Mouse (Mus musculus) forebrain, embryonic 10.5 days (tissue): ENCODE results near the gene Tnni3k. TPM values are rescaled to one million over a fixed set of nuclear protein-coding genes. Genes with fewer than 3 reads are reported as not detected.
"Not testable (repeated sequence)": the region's sequence is repeated elsewhere in the genome, so short reads cannot be mapped to it uniquely, and the experiment has no call there.

Experiments used
- DNase-seq: peaks from one replicate; pipeline ENCODE4 v3.0.0-alpha.2; 2017; ENCODE audit warnings: low spot score; ENCODE audit errors: extremely low spot score
- H3K27ac ChIP-seq: fragments of 300-500 bp; sonication (generic); 2 replicates; pipeline ENCODE4 v1.5.1; 2016; ENCODE audit warnings: mild to moderate bottlenecking
- H3K27me3 ChIP-seq: fragments of 300-500 bp; sonication (generic); 2 replicates; pipeline ENCODE4 v1.6.1; 2016; ENCODE audit warnings: mild to moderate bottlenecking; ENCODE audit not compliant: poor library complexity, severe bottlenecking
- H3K36me3 ChIP-seq: fragments of 300-500 bp; sonication (generic); replicated peaks from 2 replicates; pipeline ENCODE4 v1.6.1; 2016; ENCODE audit warnings: mild to moderate bottlenecking, moderate library complexity
- H3K4me1 ChIP-seq: fragments of 300-500 bp; sonication (generic); 2 replicates; pipeline ENCODE4 v1.6.1; 2016
- H3K4me3 ChIP-seq: fragments of 300-500 bp; sonication (generic); 2 replicates; pipeline ENCODE4 v1.5.1; 2016; ENCODE audit warnings: mild to moderate bottlenecking, moderate library complexity
- H3K9me3 ChIP-seq: fragments of 300-500 bp; sonication (generic); 2 replicates; pipeline ENCODE4 v1.6.1; 2016; ENCODE audit warnings: mild to moderate bottlenecking, moderate library complexity
- WGBS: fragments of 180-500 bp; shearing (Covaris S2); methylation state at CpG from one replicate; pipeline ENCODE4 v1.1.7; 2016; 5-methylcytosine and 5-hydroxymethylcytosine counted together
- polyA plus RNA-seq: library from polyadenylated mRNA; unstranded; fragments of >200 nt; fragmentation: Nextera tagmentation; extraction: Ambion mirVana; gene quantifications from 2 replicates; pipeline ENCODE4 v1.2.1, GENCODE M21; 2016

Gene Tnni3k
- polyA plus RNA-seq, 1 experiment from 2014 or later: not detected

GRCm38 (mm10) chr3:154859721-154860120 lies 195.5 kb downstream of the Tnni3k start:
- DNase-seq: no peak
- Histone ChIP-seq H3K4me1 (peaks cover 9% of the 10 kb centered on the region; the same call in 1 of the 2 replicates), H3K27me3 (no peaks in the 10 kb centered on the region), H3K36me3 (no peaks in the 10 kb centered on the region), H3K9me3 (no peaks in the 10 kb centered on the region), H3K4me3 (no peak overlapping the region), H3K27ac (no peak overlapping the region)
- WGBS: 73% methylated on average over 3 of the region's 3 CpGs

- no peak overlapping the region for H3K27ac ChIP-seq
Measured at GRCm38 (mm10) chr3:154853257-154853656, 201.9 kb downstream of the Tnni3k start.

GRCm38 (mm10) chr3:154852281-154852680 lies 202.9 kb downstream of the Tnni3k start:
- Histone ChIP-seq H3K4me3 (no peak overlapping the region), H3K27ac (no peak overlapping the region), H3K36me3 (no peaks in the 10 kb centered on the region), H3K9me3 (no peaks in the 10 kb centered on the region), H3K27me3 (no peaks in the 10 kb centered on the region), H3K4me1 (peaks cover 14% of the 10 kb centered on the region)
- DNase-seq: no peak
- WGBS: 78% methylated on average over 3 of the region's 3 CpGs

More at GRCm38 (mm10) chr3:154853257-154853656, 201.9 kb downstream of the Tnni3k start:
- no peak for DNase-seq
- Histone ChIP-seq H3K4me1 (peaks cover 14% of the 10 kb centered on the region), H3K4me3 (no peak overlapping the region), H3K36me3 (no peaks in the 10 kb centered on the region), H3K9me3 (no peaks in the 10 kb centered on the region), H3K27me3 (no peaks in the 10 kb centered on the region)
- 40% methylated on average over 6 of the region's 6 CpGs for WGBS

GRCm38 (mm10) chr3:154842247-154842646 lies 213.0 kb downstream of the Tnni3k start:
- 91% methylated on average over 7 of the region's 7 CpGs for WGBS

GRCm38 (mm10) chr3:154841076-154841475 lies 214.1 kb downstream of the Tnni3k start:
- DNase-seq: no peak
- Histone ChIP-seq H3K36me3 (no peaks in the 10 kb centered on the region), H3K4me3 (no peak overlapping the region), H3K27me3 (no peaks in the 10 kb centered on the region), H3K9me3 (no peaks in the 10 kb centered on the region), H3K27ac (no peak overlapping the region), H3K4me1 (peaks cover 2% of the 10 kb centered on the region; the same call in 1 of the 2 replicates)
- 62% methylated on average over 1 of the region's 1 CpGs for WGBS

More at GRCm38 (mm10) chr3:154842247-154842646, 213.0 kb downstream of the Tnni3k start:
- Histone ChIP-seq H3K9me3 (no peaks in the 10 kb centered on the region), H3K4me3 (no peak overlapping the region), H3K4me1 (peaks cover 2% of the 10 kb centered on the region; the same call in 1 of the 2 replicates), H3K27me3 (no peaks in the 10 kb centered on the region), H3K27ac (no peak overlapping the region), H3K36me3 (no peaks in the 10 kb centered on the region)
- DNase-seq: no peak

- H3K9me3 ChIP-seq: no peaks in the 10 kb centered on the region
- no peak overlapping the region for H3K27ac ChIP-seq
- no peak for DNase-seq
- H3K4me1 ChIP-seq: peaks cover 2% of the 10 kb centered on the region; the same call in 1 of the 2 replicates
- 92% methylated on average over 11 of the region's 11 CpGs for WGBS
- no peak overlapping the region for H3K4me3 ChIP-seq
- H3K27me3 ChIP-seq: no peaks in the 10 kb centered on the region
- H3K36me3 ChIP-seq: no peaks in the 10 kb centered on the region
Measured at GRCm38 (mm10) chr3:154837861-154838260, 217.3 kb downstream of the Tnni3k start.

- Histone ChIP-seq H3K4me3 (no peak overlapping the region), H3K27ac (no peak overlapping the region), H3K4me1 (peaks cover 8% of the 10 kb centered on the region), H3K9me3 (no peaks in the 10 kb centered on the region), H3K27me3 (no peaks in the 10 kb centered on the region), H3K36me3 (no peaks in the 10 kb centered on the region)
- no peak for DNase-seq
- WGBS: 86% methylated on average over 3 of the region's 3 CpGs
Measured at GRCm38 (mm10) chr3:154836137-154836536, 219.1 kb downstream of the Tnni3k start.

- DNase-seq: no peak
- no peaks in the 10 kb centered on the region for H3K9me3 ChIP-seq
- no peaks in the 10 kb centered on the region for H3K27me3 ChIP-seq
- H3K4me1 ChIP-seq: peaks cover 6% of the 10 kb centered on the region
- H3K27ac ChIP-seq: no peak overlapping the region
- H3K36me3 ChIP-seq: no peaks in the 10 kb centered on the region
- no peak overlapping the region for H3K4me3 ChIP-seq
- 75% methylated on average over 9 of the region's 9 CpGs for WGBS
Measured at GRCm38 (mm10) chr3:154834373-154834772, 220.8 kb downstream of the Tnni3k start.

- Histone ChIP-seq H3K4me1 (no peaks in the 10 kb centered on the region), H3K4me3 (no peak overlapping the region), H3K27me3 (no peaks in the 10 kb centered on the region), H3K36me3 (no peaks in the 10 kb centered on the region), H3K9me3 (no peaks in the 10 kb centered on the region), H3K27ac (no peak overlapping the region)
- DNase-seq: no peak
- 89% methylated on average over 3 of the region's 3 CpGs for WGBS
Measured at GRCm38 (mm10) chr3:154825739-154826138, 229.5 kb downstream of the Tnni3k start.

GRCm38 (mm10) chr3:154824713-154825112 lies 230.5 kb downstream of the Tnni3k start:
- Histone ChIP-seq H3K4me1 (no peaks in the 10 kb centered on the region), H3K27me3 (no peaks in the 10 kb centered on the region), H3K9me3 (no peaks in the 10 kb centered on the region), H3K36me3 (no peaks in the 10 kb centered on the region), H3K27ac (no peak overlapping the region), H3K4me3 (no peak overlapping the region)
- 92% methylated on average over 4 of the region's 4 CpGs for WGBS
- no peak for DNase-seq

- H3K36me3 ChIP-seq, H3K4me3 ChIP-seq, H3K27ac ChIP-seq, H3K9me3 ChIP-seq, H3K27me3 ChIP-seq: not testable (repeated sequence)
- WGBS: 17% methylated on average over 5 of the region's 5 CpGs
- H3K4me1 ChIP-seq: peaks cover 37% of the 10 kb centered on the region
- peak; percentile 59 for DNase-seq
Measured at GRCm38 (mm10) chr3:154819684-154820083, 235.5 kb downstream of the Tnni3k start.

GRCm38 (mm10) chr3:154817732-154818131 lies 237.5 kb downstream of the Tnni3k start:
- Histone ChIP-seq H3K4me1 (peaks cover 37% of the 10 kb centered on the region), H3K27me3 (peaks cover 9% of the 10 kb centered on the region; the same call in 1 of the 2 replicates), H3K9me3 (no peaks in the 10 kb centered on the region), H3K4me3 (peak overlapping the region; percentile 40), H3K27ac (peak overlapping the region; percentile 73), H3K36me3 (no peaks in the 10 kb centered on the region)
- WGBS: 7% methylated on average over 7 of the region's 7 CpGs
- peak; percentile 71 for DNase-seq

- peak; percentile 47 for DNase-seq
- peak overlapping the region; percentile 40 for H3K4me3 ChIP-seq
- no peaks in the 10 kb centered on the region for H3K36me3 ChIP-seq
- 28% methylated on average over 19 of the region's 19 CpGs for WGBS
- H3K9me3 ChIP-seq: no peaks in the 10 kb centered on the region
- peaks cover 37% of the 10 kb centered on the region for H3K4me1 ChIP-seq
- peak overlapping the region; percentile 73 for H3K27ac ChIP-seq
- H3K27me3 ChIP-seq: peaks cover 9% of the 10 kb centered on the region; the same call in 1 of the 2 replicates
Measured at GRCm38 (mm10) chr3:154816801-154817625, 238.2 kb downstream of the Tnni3k start.
